Mouse (Mus musculus): Measurements from ENCODE around the gene Rab21.
"Not testable (repeated sequence)": the region's sequence is repeated elsewhere in the genome, so short reads cannot be mapped to it uniquely, and the experiment has no call there.

Rab21 gene

GRCm38 (mm10) chr10:115323295-115323694, 7.9 kb upstream of the Rab21 start:
- peak; percentile 78 for DNase-seq

GRCm38 (mm10) chr10:115321317-115322035, 6.1 kb upstream of the Rab21 start:
- no peak for DNase-seq

GRCm38 (mm10) chr10:115318388-115318787, 3.0 kb upstream of the Rab21 start:
- not testable (repeated sequence) for DNase-seq

- DNase-seq, result peak; percentile 13
Observed at GRCm38 (mm10) chr10:115316313-115316712, 919 bp upstream of the Rab21 start.

- DNase-seq, result peak; percentile 36
Observed at GRCm38 (mm10) chr10:115314582-115315452, 577 bp downstream of the Rab21 start.

GRCm38 (mm10) chr10:115314287-115314581, 1.2 kb downstream of the Rab21 start:
- peak; percentile 27 for DNase-seq

GRCm38 (mm10) chr10:115313641-115314286, 1.6 kb downstream of the Rab21 start:
- peak; percentile 10 for DNase-seq

- peak; percentile 38 for DNase-seq
Observed at GRCm38 (mm10) chr10:115312732-115313131, 2.7 kb downstream of the Rab21 start.

- no peak for DNase-seq
Observed at GRCm38 (mm10) chr10:115312194-115312593, 3.2 kb downstream of the Rab21 start.

- no peak for DNase-seq
Observed at GRCm38 (mm10) chr10:115311263-115311965, 4.0 kb downstream of the Rab21 start.

GRCm38 (mm10) chr10:115309191-115309590, 6.2 kb downstream of the Rab21 start:
- DNase-seq, result no peak

GRCm38 (mm10) chr10:115307331-115307875, 8.0 kb downstream of the Rab21 start:
- no peak for DNase-seq

- no peak for DNase-seq
Observed at GRCm38 (mm10) chr10:115298683-115299082, 16.7 kb downstream of the Rab21 start.

- DNase-seq, result no peak
Observed at GRCm38 (mm10) chr10:115297582-115297981, 17.8 kb downstream of the Rab21 start.

GRCm38 (mm10) chr10:115296401-115296935, 18.9 kb downstream of the Rab21 start:
- no peak for DNase-seq

GRCm38 (mm10) chr10:115295162-115295561, 20.2 kb downstream of the Rab21 start:
- no peak for DNase-seq

GRCm38 (mm10) chr10:115294715-115295114, 20.7 kb downstream of the Rab21 start:
- DNase-seq, result no peak

GRCm38 (mm10) chr10:115293946-115294345, 21.4 kb downstream of the Rab21 start:
- DNase-seq, result no peak

- DNase-seq, result no peak
Observed at GRCm38 (mm10) chr10:115290671-115291070, 24.7 kb downstream of the Rab21 start.

- DNase-seq, result no peak
Observed at GRCm38 (mm10) chr10:115288856-115289255, 26.5 kb downstream of the Rab21 start.

GRCm38 (mm10) chr10:115284170-115284569, 31.2 kb downstream of the Rab21 start:
- DNase-seq, result no peak

GRCm38 (mm10) chr10:115281381-115281780, 34.0 kb downstream of the Rab21 start:
- DNase-seq, result no peak

Data from retina, postnatal 1 day (tissue).